Mouse (Mus musculus) erythroblast, adult 5-6 weeks (primary cell): ENCODE results near the gene Syn1. TPM values are rescaled to one million over a fixed set of nuclear protein-coding genes. Genes with fewer than 3 reads are reported as not detected.
A peak's percentile ranks its signal among the peaks of the same experiment; 100 is the strongest.

Source experiments
- ATAC-seq: replicated peaks from 2 replicates; pipeline ENCODE4 v1.8.0; 2016; ENCODE audit warnings: moderate number of reproducible peaks, mild to moderate bottlenecking, moderate TSS enrichment, inconsistent platforms; ENCODE audit not compliant: poor library complexity, low FRiP score, severe bottlenecking
- total RNA-seq, 2 experiments: library from RNA; stranded (forward) in 1 of 2; stranded (reverse) in 1 of 2; fragments of 150-400 nt in 1 of 2; fragments of 200-764, 138-1000 nt in 1 of 2; gene quantifications; 2 replicates each; pipeline versions ENCODE4 v1.2.3 to v1.2.4; 2015 to 2017; ENCODE audit warnings: low replicate concordance in 2 of 2

Syn1 gene
- total RNA-seq (2015; ENCODE audit: low replicate concordance) (0.42 and 3.5 TPM in 2 replicates), total RNA-seq (2017; ENCODE audit: low replicate concordance) (not detected in 2 replicates)

DNA sequence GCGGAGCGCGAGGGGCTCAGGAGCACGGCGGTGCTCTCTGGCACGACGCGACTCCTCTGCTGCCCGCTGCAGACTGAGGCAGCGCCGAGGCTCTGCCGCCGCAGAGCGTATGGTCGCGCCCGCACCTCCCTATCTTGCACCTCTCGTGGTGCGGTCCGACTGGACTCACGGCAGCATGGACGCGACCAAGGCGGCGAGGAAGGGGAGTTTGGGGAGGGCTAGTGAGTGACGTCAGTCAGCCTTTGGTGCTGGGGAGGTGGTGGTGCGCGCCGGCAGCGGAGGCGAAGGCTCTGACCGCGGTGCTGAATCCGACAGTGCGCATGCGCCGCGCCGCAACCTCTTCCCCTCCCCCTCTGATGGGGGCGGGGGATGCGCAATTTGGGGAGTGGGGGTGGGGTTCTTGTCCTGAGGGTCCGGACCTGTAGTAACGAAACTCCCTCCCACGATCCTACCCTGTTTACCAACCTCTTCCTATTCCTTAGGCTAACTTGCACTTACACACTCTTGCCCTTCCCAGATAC lies at the start of gene Syn1:
Gene Syn1 (minus strand): TSS at position 161 of the 521 bp plus-strand sequence.
- no peak for ATAC-seq

DNA sequence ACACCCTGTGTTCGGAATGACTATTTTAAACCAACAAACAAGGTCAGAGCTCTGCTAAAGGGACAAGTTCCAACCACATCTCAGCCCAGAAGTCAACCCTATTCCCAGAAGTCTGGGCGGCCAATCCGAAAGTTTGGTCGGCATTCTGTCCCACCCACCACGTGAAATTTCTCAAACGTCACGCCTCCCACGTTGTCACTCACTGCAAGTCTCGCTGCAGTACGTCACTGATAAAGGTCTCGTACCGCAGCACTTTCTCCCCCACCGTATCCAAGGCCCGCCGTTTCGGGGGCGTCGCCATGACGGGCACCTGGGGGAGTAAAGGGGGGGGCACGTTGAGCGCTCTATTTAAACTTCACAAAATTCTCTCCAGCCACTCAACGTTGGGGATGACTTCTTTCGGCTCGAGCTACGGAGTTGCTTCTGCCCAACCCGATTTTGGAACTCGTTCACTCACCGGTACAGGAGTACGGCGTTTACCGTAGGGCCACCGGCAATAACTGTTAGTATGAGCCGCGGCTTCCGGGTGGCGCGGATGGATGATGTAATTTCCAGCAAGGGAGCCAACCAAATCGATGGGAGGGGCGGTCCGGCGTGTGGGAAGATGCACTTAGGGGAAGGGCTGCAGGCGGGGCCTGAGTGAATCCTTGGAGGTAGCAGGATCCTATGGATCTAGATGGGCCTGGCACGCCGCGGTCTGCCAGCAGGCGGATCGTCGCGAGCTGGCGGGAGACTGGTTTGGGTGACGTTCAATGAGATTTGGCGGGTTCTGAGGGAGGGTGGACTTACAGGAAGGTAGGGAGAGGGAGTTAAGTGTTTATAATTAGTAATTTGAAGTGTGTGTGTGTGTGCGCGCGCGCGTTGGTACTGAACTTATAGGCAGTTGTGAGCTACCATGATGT lies 40.9 kb upstream of the Syn1 start, which contains the start of gene Uxt:
Gene Uxt (minus strand): TSS at position 541 of the 902 bp plus-strand sequence.
- peak; percentile 97 for ATAC-seq

DNA sequence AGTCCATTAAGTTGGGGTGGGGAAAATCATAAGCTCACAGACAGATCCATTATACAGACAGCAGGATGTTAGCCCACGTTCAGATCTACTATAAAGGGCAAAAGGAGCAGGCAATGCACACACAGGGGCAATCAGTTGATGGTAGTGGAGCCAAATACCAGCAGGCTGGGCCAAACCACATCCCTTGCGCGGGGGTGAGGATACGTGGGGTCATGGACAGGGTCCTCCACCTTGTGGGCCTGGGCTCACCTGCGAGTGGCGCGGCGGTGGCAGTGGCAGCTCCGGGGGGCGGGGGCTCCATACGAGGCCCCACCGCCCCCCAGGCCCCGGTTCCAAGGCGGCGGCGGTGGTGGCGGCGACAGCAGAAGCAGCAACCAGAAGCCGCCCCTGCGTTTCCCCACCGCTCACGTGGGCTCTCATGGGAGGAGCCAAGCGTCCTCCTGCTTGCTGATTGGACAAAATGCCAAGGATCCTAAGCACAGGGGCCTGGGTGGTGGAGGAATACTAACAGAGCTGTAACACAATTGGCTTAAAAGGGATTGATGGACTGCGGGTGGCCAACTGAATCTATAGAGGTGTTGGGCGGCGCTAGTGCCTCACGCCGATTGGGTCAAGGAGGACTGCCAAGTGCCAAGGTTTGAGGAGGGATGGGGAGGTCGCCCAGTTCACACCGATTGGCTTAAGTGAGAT lies 29.5 kb upstream of the Syn1 start, which contains the start of gene Elk1:
Gene Elk1 (minus strand): TSS at position 418 of the 690 bp plus-strand sequence.
- ATAC-seq, result peak; percentile 98

DNA sequence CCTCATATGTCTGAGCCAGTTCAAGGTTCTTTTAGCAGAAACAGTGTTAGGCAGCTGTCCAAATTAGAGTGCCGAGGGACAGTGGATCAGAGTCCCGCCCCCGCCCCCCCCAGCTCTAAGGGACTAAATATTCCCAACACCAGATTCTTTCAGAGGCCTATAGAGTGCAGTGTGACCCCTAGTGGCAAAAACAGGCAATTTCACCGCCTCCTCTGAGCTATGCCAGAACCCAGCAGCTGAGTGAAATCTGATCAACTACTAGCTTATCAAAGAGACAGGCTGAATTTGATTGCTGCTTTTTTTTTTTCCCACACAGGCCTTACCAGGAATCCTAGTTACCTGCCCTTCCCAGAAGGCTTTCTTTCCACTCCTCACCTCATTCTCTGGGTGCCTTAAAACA lies 25.3 kb upstream of the Syn1 start:
- ATAC-seq, result 0 out of 2 replicates have a peak, but pooled peaks have one; percentile 45

DNA sequence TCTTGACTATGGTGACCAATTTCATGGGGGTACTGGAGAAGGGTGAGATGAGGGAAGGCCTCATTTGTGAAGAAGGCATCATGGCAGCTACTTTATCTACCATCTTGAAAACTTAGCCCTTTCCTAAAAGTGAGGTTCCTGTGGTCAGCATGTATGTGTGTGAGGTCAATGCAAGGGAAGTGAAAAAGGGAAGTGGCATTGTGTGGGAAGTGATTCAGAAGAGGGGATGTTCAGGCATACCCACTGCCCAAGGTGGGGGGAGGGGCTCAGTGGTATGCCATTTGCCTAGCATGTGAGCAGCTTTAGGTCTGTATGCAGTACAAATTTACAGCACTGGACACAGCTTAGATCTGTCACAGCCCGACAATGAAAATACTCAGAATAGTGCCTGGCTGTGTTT lies 11.2 kb upstream of the Syn1 start:
- ATAC-seq, result no peak

DNA sequence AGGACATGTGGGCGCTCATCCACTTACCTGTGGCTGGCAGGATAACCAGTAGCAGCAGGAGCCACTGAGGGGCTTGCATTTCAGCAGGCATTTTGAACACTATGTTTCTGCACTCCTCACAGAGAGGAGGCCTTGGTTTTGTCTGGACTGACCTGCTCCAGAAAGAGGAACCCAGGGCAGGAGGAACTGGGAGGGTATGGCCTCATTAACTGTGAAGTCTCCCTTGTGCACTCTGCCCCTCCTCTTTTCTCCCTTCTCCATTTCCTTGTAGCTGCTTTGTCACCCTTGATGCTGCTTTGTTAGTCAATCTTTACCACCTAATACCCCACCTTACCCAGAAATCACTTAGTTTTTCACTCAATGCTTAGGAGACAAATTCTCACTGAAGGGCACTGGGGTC lies 10.6 kb upstream of the Syn1 start, which contains the start of gene Cfp:
Gene Cfp (minus strand): TSS at position 192 of the 400 bp plus-strand sequence.
- ATAC-seq, result no peak

DNA sequence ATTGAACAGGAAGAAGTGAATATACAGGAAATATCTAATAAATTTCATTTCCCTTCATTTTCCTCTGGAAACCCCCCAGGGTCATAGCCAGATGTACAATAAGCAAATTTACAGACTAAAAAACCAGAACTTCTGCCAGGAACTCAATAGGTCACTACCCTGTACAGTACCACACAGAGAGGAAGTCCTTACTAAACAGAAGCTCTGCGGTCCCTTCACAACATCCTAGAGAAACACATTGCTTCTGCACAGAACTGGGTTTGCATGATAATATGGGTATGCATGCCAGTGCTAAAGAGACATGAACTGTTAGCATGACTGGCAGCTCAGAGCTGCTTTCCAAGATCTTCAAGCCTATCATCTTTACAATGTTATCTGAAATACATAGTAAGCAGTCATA lies 9.1 kb upstream of the Syn1 start:
- no peak for ATAC-seq

DNA sequence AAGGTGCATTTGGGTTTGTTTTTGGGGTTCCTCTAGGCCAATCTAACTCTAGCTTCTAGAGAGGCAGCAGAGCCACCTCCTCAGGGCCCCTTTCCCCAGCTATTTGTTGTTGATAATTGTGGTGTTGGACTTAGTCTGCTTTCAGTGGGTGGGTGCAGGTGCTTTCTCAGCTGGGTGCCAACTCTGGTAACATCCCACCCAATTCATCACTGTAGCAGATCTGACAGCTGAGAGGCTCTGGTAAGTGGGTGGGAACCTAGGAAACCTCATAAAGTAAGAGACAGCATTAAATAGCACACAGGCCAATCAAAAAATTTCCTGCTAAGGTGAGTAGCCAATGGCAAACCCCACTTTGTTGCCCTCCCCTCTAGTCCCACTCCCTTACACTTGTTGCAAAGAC lies 4.2 kb upstream of the Syn1 start:
- no peak for ATAC-seq

DNA sequence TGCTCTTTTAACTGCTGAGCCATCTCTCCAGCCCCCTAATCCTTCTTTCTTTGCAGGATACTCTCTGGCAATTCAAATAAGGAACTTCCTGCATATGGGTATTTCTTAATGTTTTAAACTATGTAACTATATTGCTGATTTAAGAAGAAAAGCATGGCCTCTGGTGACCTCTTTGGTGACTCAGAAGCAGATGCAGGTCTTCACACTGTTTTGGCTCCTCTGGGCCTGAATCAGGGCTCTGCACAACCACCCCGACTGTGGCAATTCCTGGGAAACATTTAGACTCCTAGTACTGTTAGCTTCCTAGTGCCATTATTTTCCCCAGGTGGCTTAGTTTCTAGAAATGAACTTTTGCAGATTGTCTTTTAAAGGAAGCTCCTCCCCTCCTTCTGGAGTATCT lies 2.7 kb upstream of the Syn1 start:
- no peak for ATAC-seq

DNA sequence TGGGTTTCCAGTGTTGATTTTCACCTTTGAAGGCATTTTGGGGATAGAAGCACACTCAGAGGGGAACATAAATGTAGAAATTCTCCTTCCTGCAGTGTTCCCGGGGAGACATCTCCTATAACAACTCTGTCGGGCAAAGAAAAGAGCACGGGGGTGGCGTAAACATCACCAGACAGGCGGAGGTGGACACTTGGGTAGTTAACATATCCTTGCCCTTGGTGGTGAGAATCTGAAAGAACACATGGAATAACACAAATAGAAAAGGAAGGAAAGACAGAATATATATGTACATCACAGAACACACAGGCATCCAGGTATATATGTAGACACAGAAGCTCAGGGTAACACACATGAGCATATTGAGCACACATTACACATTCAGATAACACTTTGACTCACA lies 562 bp upstream of the Syn1 start:
- no peak for ATAC-seq

DNA sequence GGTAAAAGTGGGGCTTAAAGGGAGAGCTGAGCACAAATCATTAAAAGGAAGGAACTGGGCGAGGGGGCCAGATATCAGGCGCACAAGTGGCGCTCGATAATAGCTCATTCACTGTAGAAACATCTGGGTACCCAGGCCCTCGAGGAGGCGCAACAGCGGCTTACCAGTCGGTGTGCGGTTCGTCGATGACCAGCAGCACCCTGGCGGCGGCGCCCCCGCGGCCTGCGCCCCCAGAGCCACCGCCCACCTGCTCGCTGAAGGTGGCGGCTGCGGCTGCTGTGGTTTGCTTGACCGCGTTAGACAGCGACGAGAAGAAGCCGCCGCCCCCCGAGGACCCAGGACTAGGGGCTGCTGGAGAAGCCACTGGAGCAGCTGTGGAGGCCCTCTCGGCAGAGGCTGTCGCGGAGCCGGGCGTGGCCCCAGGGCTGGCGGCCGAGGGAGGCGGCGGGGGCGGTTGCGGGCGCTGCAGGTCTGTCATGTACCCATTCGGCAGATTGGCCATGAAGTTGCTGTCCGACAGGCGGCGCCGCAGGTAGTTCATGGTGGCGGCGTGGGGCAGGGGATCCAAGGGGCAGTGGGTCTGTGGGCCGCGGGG lies 458 bp downstream of the Syn1 start:
- no peak for ATAC-seq

DNA sequence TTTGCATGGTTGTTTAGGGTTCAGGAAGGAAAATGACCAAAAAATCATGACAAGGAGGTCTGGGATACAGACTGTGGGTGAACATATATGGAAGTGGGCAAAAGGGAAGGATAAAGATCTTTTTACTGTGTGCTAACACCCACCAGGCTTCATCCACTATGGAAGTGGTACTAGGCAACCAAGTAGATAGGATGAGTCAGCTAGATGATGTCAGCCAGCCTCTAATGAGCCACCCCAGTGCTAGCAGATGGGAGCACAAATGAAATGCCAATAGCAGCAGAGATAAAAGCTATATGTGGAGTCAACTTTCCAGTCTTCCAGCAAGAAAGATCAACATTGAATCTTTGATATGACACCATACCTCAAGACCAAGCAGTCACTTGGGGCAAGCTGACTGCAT lies 5.7 kb downstream of the Syn1 start:
- ATAC-seq, result no peak

DNA sequence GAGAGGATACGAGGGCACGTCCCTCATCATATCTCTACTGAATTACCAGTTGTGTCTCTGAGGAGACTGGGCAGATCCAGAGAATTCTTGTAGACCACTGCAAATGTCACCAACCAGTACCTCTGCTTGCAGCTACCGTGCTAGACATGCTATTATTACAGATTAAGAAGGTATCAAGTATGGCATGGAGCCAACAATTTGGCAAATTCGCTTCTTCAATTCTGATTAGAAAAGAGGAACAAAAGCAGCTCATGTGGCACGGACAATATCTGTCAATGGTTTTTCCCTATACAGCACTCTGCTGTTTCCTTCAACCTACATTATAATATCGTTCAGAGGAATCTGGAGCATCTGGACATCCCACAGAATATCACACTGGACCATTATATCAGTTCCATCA lies 7.1 kb downstream of the Syn1 start:
- no peak for ATAC-seq

DNA sequence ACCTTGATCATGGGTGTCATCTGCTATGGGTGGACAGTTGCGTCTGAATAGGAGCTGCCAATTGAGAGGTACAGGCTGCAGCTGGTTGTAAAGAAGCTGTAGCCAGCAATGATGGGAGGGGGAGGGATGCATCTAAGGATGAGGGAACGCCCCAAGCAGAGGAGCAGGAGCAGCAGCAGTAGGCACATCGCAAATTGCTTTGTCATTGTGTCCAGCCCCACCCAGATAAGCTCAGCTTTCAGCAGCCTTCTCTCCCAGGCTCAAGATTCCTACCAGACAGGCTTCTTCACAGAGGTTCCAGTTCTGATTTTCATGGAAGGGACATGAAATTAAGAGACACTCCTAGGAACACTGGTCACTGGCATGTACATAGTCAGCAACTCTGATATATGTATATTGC lies 10.7 kb downstream of the Syn1 start:
- ATAC-seq, result peak; percentile 74; the same call in 1 of the 2 replicates

DNA sequence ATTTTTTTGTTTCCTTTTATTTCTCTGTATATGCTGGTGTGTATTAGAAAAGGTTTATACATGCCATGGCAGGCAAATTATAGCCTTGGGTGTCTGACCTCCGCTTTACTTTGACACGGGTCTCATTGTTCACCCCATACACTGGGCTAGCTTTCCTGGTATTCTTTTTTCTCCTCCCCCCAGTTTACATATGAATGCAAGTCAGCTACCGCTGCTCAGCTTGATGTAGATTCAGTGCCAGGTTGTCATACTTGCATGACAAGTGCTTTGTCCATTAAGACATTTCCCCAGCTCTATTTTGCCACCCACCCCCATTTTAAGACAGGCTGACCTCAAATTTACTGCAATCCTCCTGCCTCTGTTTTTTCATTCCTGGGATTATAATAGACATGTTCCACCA lies 45.6 kb downstream of the Syn1 start:
- ATAC-seq, result no peak

DNA sequence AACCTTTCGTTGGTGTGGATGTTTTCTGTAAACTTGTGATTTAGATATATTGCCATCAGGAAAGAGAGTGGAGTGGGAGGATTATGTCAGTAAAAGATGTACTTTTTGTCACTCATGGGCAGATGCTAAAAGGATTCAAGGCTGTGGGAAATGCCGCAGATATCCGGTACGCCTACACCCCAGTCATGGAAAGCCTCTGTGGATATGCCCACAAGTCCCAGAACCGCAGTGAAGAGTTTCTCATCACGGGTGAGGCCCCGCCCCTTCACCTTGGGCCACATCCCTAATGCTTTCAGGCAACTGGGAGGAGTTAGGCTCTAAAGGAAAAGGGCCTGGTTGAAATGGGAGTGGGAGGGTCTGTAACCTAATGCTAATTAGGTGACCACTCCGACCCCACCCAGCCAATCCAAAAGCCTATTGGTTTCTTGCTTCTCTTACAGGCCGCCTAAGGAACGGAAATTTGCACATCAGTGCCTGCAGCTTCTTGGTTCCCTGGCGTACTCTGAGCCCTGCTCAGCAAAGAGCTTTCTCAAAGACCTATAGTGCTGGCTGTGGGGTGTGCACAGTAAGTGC lies 47.8 kb downstream of the Syn1 start:
- ATAC-seq, result no peak

DNA sequence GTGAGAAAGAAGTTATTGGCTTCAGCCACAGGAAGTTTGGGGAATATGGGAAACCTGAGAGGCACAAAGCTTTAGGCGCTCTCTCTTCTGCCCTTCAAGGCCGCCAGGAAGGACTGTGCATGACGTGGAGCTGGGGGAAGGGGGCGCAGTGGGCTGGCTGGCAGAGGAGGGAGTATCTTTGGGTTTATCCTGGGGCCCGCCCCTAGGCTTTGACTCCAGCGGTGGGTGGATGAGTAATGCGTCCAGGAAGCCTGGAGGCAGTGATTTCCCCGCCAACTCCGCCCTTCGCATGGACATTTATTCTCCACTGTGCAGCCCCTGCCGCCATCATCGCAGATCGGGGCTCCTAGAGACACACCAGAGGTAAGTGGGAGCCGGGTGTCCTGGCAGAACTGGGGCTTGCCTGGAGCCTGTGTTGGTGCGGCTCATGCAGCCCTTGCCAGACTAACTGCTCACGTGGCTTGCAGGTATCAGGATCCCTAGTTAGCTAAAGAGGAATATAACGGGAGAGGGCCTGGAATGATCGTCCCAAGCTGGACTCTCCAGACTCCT lies 50.8 kb downstream of the Syn1 start, which contains the start of gene Timp1:
Gene Timp1 (plus strand): TSS at position 205 of the 552 bp plus-strand sequence.
- no peak for ATAC-seq

DNA sequence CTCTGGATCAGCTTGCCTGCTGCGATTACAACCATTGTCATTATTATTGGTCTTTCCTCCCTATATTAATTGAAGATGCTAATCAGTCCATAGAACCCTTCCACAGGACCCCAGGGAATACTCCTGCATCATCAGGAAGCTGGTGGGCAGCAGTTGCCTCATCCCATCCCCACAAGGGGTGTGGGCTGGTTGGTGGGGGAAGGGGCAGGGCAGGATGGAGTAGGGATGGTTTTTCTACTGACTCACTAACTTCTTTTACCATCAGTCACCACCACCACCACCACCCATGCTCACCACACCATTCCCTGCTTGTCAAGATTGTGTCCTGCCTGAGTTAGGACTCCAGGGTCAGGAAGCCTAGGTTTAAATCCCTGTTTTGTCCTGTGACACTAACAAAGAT lies 51.6 kb downstream of the Syn1 start:
- ATAC-seq, result no peak

DNA sequence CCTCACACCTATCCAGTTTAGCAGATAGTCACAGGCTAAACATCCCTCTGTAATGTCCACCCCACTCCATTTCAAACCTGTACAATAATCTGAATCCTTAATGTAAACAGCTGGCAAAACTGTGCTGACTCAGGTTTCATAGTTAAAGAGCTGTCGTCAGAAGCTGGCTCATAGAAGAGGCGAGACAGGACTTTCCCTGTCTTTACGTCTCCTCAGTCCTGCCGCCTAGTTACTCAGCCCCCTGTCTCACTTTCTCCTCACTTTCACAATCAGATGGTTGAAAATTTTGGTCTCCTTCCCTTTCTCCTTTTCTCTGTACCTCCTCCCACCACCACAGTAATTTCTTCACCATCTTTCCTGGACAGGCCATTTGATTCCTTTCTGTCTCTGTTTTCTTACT lies 52.7 kb downstream of the Syn1 start:
- ATAC-seq, result no peak
